Mouse (Mus musculus): ENCODE results near the gene Bsdc1. TPM values are rescaled to one million over a fixed set of nuclear protein-coding genes. Genes with fewer than 3 reads are reported as not detected.

The Bsdc1 gene
- total and polyA plus RNA-seq, 2 experiments from 2014 or later: 25.3 to 55.2 TPM

- 88% methylated on average over 11 of the region's 11 CpGs for WGBS
- no peak for TF ChIP-seq CTCF (IDR thresholded peaks at IDR 0.05; ENCODE audit: low read depth)
- H3K4me1 ChIP-seq (ENCODE audit: insufficient read depth, low read length): no peaks in the 10 kb centered on the region
- H3K27ac ChIP-seq: no peak overlapping the region
- H3K4me2 ChIP-seq (ENCODE audit: low read depth, low read length): no peak overlapping the region
- peaks cover 50% of the 10 kb centered on the region for H3K36me3 ChIP-seq (ENCODE audit: insufficient read depth, low read length)
- no peak for DNase-seq (ENCODE audit: low spot score)
- no peak for ATAC-seq
- H3K9ac ChIP-seq (replicated peaks; ENCODE audit: low read length): no peak overlapping the region
- no peak overlapping the region for H3K4me3 ChIP-seq (ENCODE audit: low read length)
- no peaks in the 10 kb centered on the region for H3K9me3 ChIP-seq (ENCODE audit: low read length)
- no peaks in the 10 kb centered on the region for H3K27me3 ChIP-seq (ENCODE audit: insufficient read depth, low read length)
These were observed 14.7 kb downstream of the Bsdc1 start for GRCm38 (mm10) chr4:129476047-129476446.

DNA sequence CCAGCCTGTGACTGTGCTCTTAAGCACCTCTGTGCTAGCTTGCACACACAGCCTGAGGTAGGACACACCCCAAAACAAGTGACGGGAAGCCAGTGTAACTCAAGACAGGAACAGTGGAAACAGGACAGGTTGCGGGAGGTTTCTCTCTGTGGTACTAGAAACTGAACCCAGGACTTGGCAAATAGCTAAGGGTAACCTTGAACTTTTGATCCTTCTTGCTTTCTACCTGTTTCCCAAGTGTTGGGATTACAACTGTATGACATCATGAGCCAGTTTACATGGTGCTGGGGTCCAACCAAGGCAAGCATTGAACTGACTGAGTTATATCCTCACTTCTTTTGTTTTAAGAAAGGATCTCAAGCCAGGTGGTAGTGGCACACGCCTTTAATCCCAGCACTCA, 18.5 kb downstream of the Bsdc1 start:
- no peak for ATAC-seq
- no peak for TF ChIP-seq CTCF (IDR thresholded peaks at IDR 0.05; ENCODE audit: low read depth)
- Histone ChIP-seq H3K4me3 (ENCODE audit: low read length) (no peak overlapping the region), H3K27me3 (ENCODE audit: insufficient read depth, low read length) (no peaks in the 10 kb centered on the region), H3K36me3 (ENCODE audit: insufficient read depth, low read length) (peaks cover 39% of the 10 kb centered on the region), H3K4me1 (ENCODE audit: insufficient read depth, low read length) (no peaks in the 10 kb centered on the region), H3K9me3 (ENCODE audit: low read length) (no peaks in the 10 kb centered on the region), H3K9ac (replicated peaks; ENCODE audit: low read length) (no peak overlapping the region), H3K27ac (no peak overlapping the region), H3K4me2 (ENCODE audit: low read depth, low read length) (no peak overlapping the region)
- no peak for DNase-seq (ENCODE audit: low spot score)
- 94% methylated on average over 3 of the region's 3 CpGs for WGBS

GRCm38 (mm10) chr4:129481090-129481489, 19.7 kb downstream of the Bsdc1 start:
- Histone ChIP-seq H3K27me3 (ENCODE audit: insufficient read depth, low read length) (no peaks in the 10 kb centered on the region), H3K9me3 (ENCODE audit: low read length) (no peaks in the 10 kb centered on the region), H3K4me2 (ENCODE audit: low read depth, low read length) (no peak overlapping the region), H3K4me1 (ENCODE audit: insufficient read depth, low read length) (no peaks in the 10 kb centered on the region), H3K4me3 (ENCODE audit: low read length) (no peak overlapping the region), H3K9ac (replicated peaks; ENCODE audit: low read length) (no peak overlapping the region), H3K27ac (no peak overlapping the region), H3K36me3 (ENCODE audit: insufficient read depth, low read length) (peaks cover 40% of the 10 kb centered on the region)
- DNase-seq (ENCODE audit: low spot score): no peak
- no peak for TF ChIP-seq CTCF (IDR thresholded peaks at IDR 0.05; ENCODE audit: low read depth)
- ATAC-seq: no peak
- 95% methylated on average over 1 of the region's 1 CpGs for WGBS

DNA sequence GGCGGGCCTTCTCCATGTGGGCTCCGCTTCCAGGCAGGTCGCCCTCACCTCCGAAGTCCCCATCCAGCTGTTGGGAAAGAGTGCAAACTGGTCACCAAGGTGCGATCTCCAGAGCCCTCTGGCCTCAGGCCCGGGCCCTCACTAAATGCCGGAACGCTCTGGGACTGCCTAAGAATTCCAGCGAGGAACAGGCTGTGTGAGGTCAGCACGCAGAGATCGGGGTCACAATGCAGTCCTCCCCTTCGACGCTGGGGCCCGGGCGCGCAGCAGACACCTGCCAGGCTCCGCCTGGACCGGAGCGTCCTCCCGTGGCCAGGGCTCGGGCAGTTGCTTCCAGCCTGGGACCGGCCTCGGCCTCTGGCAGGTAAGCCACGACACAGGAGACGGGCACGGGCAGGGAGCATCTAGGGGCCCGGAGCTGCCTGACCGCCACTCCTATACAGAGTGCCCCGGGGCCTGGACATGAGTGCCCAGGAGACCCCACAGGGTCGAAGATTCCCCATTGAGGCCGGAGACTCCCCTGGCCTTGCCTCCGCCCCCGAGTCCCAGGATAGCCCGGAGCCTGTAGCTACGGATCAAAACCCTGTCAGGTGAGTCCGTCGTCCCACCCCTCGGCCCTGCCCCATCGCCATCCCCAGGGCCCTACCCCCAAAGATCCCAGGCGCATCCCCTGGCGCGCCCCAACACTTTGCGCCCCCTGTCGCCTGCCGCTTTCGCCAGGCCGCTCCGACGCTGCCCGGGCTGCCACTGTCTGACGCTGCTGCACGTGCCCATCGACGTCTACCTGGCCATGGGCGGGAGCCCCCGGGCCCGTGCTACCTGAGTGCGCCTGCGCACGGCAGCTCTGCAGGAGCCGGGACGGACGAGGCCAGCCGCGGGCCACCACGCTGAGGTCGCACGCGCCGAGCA, 29.8 kb downstream of the Bsdc1 start, which contains the start of the genes Tssk3 and Fam229a:
Gene Tssk3, minus strand, starts transcription at position 51 of the 909 bp plus-strand sequence.
Gene Fam229a, plus strand, starts transcription at position 219 of the 909 bp plus-strand sequence.
- DNase-seq (ENCODE audit: low spot score) (peak; percentile 77), ATAC-seq (peak; percentile 53)
- WGBS: 3% methylated on average over 70 of the region's 70 CpGs
- Histone ChIP-seq H3K36me3 (ENCODE audit: insufficient read depth, low read length) (peaks cover 30% of the 10 kb centered on the region), H3K27me3 (ENCODE audit: insufficient read depth, low read length) (no peaks in the 10 kb centered on the region), H3K4me1 (ENCODE audit: insufficient read depth, low read length) (peaks cover 10% of the 10 kb centered on the region), H3K4me2 (ENCODE audit: low read depth, low read length) (peak within 1 kb of the TSS; percentile 60), H3K27ac (no peak within 1 kb of the TSS), H3K9me3 (ENCODE audit: low read length) (no peaks in the 10 kb centered on the region), H3K9ac (replicated peaks; ENCODE audit: low read length) (peak within 1 kb of the TSS; percentile 41), H3K4me3 (ENCODE audit: low read length) (peak within 1 kb of the TSS; percentile 30)
- TF ChIP-seq CTCF (IDR thresholded peaks at IDR 0.05; ENCODE audit: low read depth): 0 out of 2 replicates have a peak, but pooled peaks have one; percentile 1

DNA sequence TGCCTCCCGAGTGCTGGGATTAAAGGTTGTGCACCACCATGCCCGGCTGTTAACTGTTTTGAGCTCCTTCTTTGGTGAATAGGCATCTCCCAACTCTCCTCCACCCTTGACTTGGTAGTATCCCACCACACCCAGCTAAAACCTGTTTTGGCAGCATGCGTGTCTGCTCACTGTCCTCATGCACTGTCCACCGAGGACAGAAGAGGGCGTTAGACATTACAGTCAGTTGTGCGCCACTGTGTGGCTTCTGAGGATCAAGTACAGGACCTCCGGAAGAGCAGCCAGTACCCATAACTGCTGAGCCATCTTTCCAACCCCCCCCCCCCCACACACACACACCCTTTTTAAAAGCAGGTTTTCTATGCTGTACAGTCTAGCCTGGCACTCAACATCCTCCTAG, 33.3 kb downstream of the Bsdc1 start:
- DNase-seq (ENCODE audit: low spot score): no peak
- ATAC-seq: no peak
- peaks cover 19% of the 10 kb centered on the region for H3K4me1 ChIP-seq (ENCODE audit: insufficient read depth, low read length)
- H3K36me3 ChIP-seq (ENCODE audit: insufficient read depth, low read length): no peaks in the 10 kb centered on the region
- no peak overlapping the region for H3K9ac ChIP-seq (replicated peaks; ENCODE audit: low read length)
- 64% methylated on average over 6 of the region's 7 CpGs for WGBS
- no peak overlapping the region for H3K27ac ChIP-seq
- no peak overlapping the region for H3K4me3 ChIP-seq (ENCODE audit: low read length)
- peak; percentile 45 for TF ChIP-seq CTCF (IDR thresholded peaks at IDR 0.05; ENCODE audit: low read depth)
- H3K27me3 ChIP-seq (ENCODE audit: insufficient read depth, low read length): no peaks in the 10 kb centered on the region
- no peaks in the 10 kb centered on the region for H3K9me3 ChIP-seq (ENCODE audit: low read length)
- no peak overlapping the region for H3K4me2 ChIP-seq (ENCODE audit: low read depth, low read length)

GRCm38 (mm10) chr4:129495672-129496562, 34.5 kb downstream of the Bsdc1 start:
- peak; percentile 71 for ATAC-seq
- Histone ChIP-seq H3K27me3 (ENCODE audit: insufficient read depth, low read length) (no peaks in the 10 kb centered on the region), H3K4me2 (ENCODE audit: low read depth, low read length) (peak overlapping the region; percentile 34), H3K9me3 (ENCODE audit: low read length) (no peaks in the 10 kb centered on the region), H3K27ac (peak overlapping the region; percentile 82), H3K9ac (replicated peaks; ENCODE audit: low read length) (peak overlapping the region; percentile 40; the same call in 1 of the 2 replicates), H3K4me3 (ENCODE audit: low read length) (no peak overlapping the region), H3K4me1 (ENCODE audit: insufficient read depth, low read length) (peaks cover 19% of the 10 kb centered on the region), H3K36me3 (ENCODE audit: insufficient read depth, low read length) (no peaks in the 10 kb centered on the region)
- peak; percentile 91 for DNase-seq (ENCODE audit: low spot score)
- TF ChIP-seq CTCF (IDR thresholded peaks at IDR 0.05; ENCODE audit: low read depth): peak; percentile 48; the same call in 1 of the 2 replicates
- WGBS: 13% methylated on average over 16 of the region's 16 CpGs

Data from hindbrain, postnatal 0 days (tissue).